Mouse (Mus musculus) limb, embryonic 13.5 days (tissue): ENCODE data around the gene Fmo5. TPM values are rescaled to one million over a fixed set of nuclear protein-coding genes. Genes with fewer than 3 reads are reported as not detected.

Experiments
- ATAC-seq: fragments of 200-750 bp; cut with Nextera tagmentation; 2 replicates; pipeline ENCODE4 v1.8.0; 2017; ENCODE audit warnings: low read depth, moderate number of reproducible peaks, moderate TSS enrichment; ENCODE audit not compliant: low FRiP score
- H3K27ac ChIP-seq: fragments of 300-500 bp; sonication (generic); 2 replicates; pipeline ENCODE4 v1.5.1; 2015; ENCODE audit warnings: inconsistent platforms, mild to moderate bottlenecking, moderate library complexity
- H3K27me3 ChIP-seq: fragments of 300-500 bp; sonication (generic); 2 replicates; pipeline ENCODE4 v1.6.1; 2015; ENCODE audit warnings: mild to moderate bottlenecking, inconsistent platforms
- H3K36me3 ChIP-seq: fragments of 300-500 bp; sonication (generic); 2 replicates; pipeline ENCODE4 v1.6.1; 2015; ENCODE audit warnings: inconsistent platforms, mild to moderate bottlenecking, moderate library complexity
- H3K4me1 ChIP-seq: fragments of 300-500 bp; sonication (generic); 2 replicates; pipeline ENCODE4 v1.6.1; 2015; ENCODE audit warnings: inconsistent platforms
- H3K4me2 ChIP-seq: fragments of 300-500 bp; sonication (generic); replicated peaks from 2 replicates; pipeline ENCODE4 v1.6.1; 2015; ENCODE audit warnings: inconsistent platforms, mild to moderate bottlenecking, moderate library complexity
- H3K4me3 ChIP-seq: fragments of 300-500 bp; sonication (generic); 2 replicates; pipeline ENCODE4 v1.5.1; 2015; ENCODE audit warnings: moderate library complexity, mild to moderate bottlenecking, inconsistent platforms
- H3K9ac ChIP-seq: fragments of 300-500 bp; sonication (generic); 2 replicates; pipeline ENCODE4 v1.6.1; 2015; ENCODE audit warnings: mild to moderate bottlenecking, inconsistent platforms
- H3K9me3 ChIP-seq: fragments of 300-500 bp; sonication (generic); 2 replicates; pipeline ENCODE4 v1.6.1; 2016; ENCODE audit warnings: inconsistent platforms
- WGBS: fragments of 180-500 bp; shearing (Covaris S2); methylation state at CpG from one replicate; pipeline ENCODE4 v1.1.7; 2015; 5-methylcytosine and 5-hydroxymethylcytosine counted together
- polyA plus RNA-seq: library from polyadenylated mRNA; unstranded; fragments of >200 nt; fragmentation: Nextera tagmentation; extraction: Ambion mirVana; gene quantifications from 2 replicates; pipeline ENCODE4 v1.2.1, GENCODE M21; 2015

Fmo5 gene
- polyA plus RNA-seq, 1 experiment from 2014 or later = 2.0 TPM

- Histone ChIP-seq H3K27me3 (no peaks in the 10 kb centered on the region), H3K4me3 (no peak overlapping the region), H3K9me3 (no peaks in the 10 kb centered on the region), H3K4me1 (peaks cover 9% of the 10 kb centered on the region), H3K9ac (no peak overlapping the region), H3K27ac (no peak overlapping the region; the same call in 1 of the 2 replicates), H3K4me2 (no peak overlapping the region), H3K36me3 (no peaks in the 10 kb centered on the region)
- peak; percentile 66 for ATAC-seq
- whole genome bisulfite sequencing = 17% methylated on average over 3 of the region's 3 CpGs
Observed at GRCm38 (mm10) chr3:97634288-97634761, 5.7 kb downstream of the Fmo5 start.

GRCm38 (mm10) chr3:97641396-97641795 is 12.8 kb downstream of the Fmo5 start:
- Histone ChIP-seq H3K27me3 (no peaks in the 10 kb centered on the region), H3K27ac (no peak overlapping the region), H3K4me3 (no peak overlapping the region), H3K4me1 (no peaks in the 10 kb centered on the region), H3K36me3 (no peaks in the 10 kb centered on the region), H3K9ac (no peak overlapping the region), H3K4me2 (no peak overlapping the region), H3K9me3 (no peaks in the 10 kb centered on the region)
- 86% methylated on average over 4 of the region's 4 CpGs for whole genome bisulfite sequencing
- no peak for ATAC-seq

DNA sequence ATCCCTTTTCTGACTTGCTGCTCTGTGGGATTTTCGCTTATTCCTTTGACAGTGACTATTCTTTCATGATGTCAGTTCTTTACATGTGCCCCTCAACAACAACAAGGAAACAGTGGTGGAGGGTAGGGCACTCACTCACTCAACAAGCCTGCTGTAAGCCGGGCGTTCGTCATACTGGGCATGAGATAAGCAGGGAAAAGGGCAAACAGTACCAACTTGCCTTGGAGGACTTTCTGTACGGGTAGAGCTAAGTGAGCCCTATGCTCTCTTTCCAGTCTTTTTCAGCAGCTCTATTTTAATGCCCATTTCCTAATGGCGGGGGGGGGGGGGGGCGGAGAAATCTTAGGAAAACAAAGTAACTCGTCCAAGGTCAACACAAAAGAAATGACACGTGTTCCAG is 13.4 kb downstream of the Fmo5 start:
- Histone ChIP-seq H3K9ac (no peak overlapping the region), H3K4me3 (no peak overlapping the region), H3K9me3 (no peaks in the 10 kb centered on the region), H3K36me3 (no peaks in the 10 kb centered on the region), H3K4me1 (no peaks in the 10 kb centered on the region), H3K4me2 (no peak overlapping the region), H3K27me3 (no peaks in the 10 kb centered on the region), H3K27ac (no peak overlapping the region)
- 88% methylated on average over 9 of the region's 9 CpGs for WGBS
- ATAC-seq = no peak

DNA sequence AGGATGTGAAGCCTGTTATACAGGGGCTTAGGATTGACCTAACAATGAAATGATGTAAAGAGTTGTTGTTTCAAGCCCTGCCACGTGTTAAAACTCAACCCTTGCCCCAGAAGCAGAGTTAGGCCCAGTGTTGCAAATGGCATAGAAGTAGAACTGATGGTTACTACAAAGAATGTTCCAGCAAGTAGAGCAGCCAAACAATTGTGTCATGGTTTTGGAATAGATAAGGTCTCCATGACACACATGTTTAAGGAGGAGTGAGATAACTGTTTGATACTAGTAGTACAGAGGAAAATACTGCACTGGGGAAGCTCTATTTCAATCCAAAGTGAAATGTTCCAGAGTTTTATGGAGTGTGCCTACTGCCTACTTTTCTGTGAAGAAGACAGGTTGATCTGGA is 19.9 kb downstream of the Fmo5 start:
- ATAC-seq = no peak
- Histone ChIP-seq H3K4me1 (no peaks in the 10 kb centered on the region), H3K27ac (no peak overlapping the region), H3K4me3 (no peak overlapping the region), H3K4me2 (no peak overlapping the region), H3K36me3 (no peaks in the 10 kb centered on the region), H3K9ac (no peak overlapping the region), H3K9me3 (no peaks in the 10 kb centered on the region), H3K27me3 (no peaks in the 10 kb centered on the region)
- 45% methylated on average over 1 of the region's 1 CpGs for WGBS

- no peaks in the 10 kb centered on the region for H3K4me1 ChIP-seq
- no peak overlapping the region for H3K4me3 ChIP-seq
- no peak overlapping the region for H3K27ac ChIP-seq
- no peaks in the 10 kb centered on the region for H3K27me3 ChIP-seq
- no peaks in the 10 kb centered on the region for H3K9me3 ChIP-seq
- H3K9ac ChIP-seq = no peak overlapping the region
- WGBS = 78% methylated on average over 3 of the region's 3 CpGs
- ATAC-seq = no peak
- no peak overlapping the region for H3K4me2 ChIP-seq
- no peaks in the 10 kb centered on the region for H3K36me3 ChIP-seq
Observed at GRCm38 (mm10) chr3:97649022-97649421, 20.4 kb downstream of the Fmo5 start.

DNA sequence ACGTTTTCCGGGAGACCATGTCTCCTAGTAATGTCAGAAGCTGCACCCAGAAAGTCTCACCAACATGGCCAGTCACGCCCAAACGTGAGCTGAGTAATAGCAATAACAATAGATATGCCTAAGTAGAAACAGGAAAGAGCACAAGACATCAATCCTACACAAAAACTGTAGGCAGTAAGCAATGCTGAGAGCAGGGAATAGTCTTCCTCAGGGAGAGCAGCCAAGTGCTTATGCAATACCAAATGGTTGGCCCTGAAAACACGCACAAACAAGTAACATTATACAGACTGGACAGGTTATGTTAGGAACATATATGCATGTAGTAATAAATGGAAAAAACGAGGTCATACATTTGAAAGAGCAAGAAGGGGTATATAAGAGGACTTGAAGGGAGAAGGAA is 20.9 kb downstream of the Fmo5 start:
- no peak overlapping the region for H3K9ac ChIP-seq
- WGBS = 77% methylated on average over 6 of the region's 6 CpGs
- no peaks in the 10 kb centered on the region for H3K9me3 ChIP-seq
- no peak overlapping the region for H3K4me2 ChIP-seq
- H3K27ac ChIP-seq = no peak overlapping the region
- no peak for ATAC-seq
- H3K27me3 ChIP-seq = no peaks in the 10 kb centered on the region
- H3K36me3 ChIP-seq = no peaks in the 10 kb centered on the region
- H3K4me3 ChIP-seq = no peak overlapping the region
- H3K4me1 ChIP-seq = no peaks in the 10 kb centered on the region

DNA sequence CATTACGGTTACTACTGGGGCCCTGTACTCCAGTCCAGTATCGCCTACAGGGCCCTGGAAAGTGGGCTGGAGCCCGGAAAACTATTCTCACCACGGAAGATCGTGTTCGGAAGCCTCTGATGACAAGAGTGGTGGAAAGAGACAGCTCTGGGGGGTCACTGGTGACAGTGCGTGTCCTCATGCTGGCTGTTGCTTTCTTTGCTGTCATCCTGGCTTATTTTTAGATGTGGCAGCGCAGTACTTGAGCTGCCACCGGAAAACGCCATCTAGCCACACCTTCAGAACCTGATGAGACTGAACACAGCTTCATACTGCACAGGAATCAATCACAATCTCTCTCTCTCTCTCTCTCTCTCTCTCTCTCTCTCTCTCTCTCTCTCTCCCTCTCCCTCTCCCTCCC is 23.0 kb downstream of the Fmo5 start:
- Histone ChIP-seq H3K27me3 (no peaks in the 10 kb centered on the region), H3K9ac (no peak overlapping the region), H3K4me2 (no peak overlapping the region), H3K4me3 (no peak overlapping the region), H3K9me3 (no peaks in the 10 kb centered on the region), H3K27ac (no peak overlapping the region), H3K36me3 (no peaks in the 10 kb centered on the region), H3K4me1 (no peaks in the 10 kb centered on the region)
- ATAC-seq = no peak
- WGBS = 80% methylated on average over 10 of the region's 10 CpGs

GRCm38 (mm10) chr3:97653781-97654180 is 25.2 kb downstream of the Fmo5 start:
- WGBS = 92% methylated on average over 5 of the region's 5 CpGs
- Histone ChIP-seq H3K36me3 (no peaks in the 10 kb centered on the region), H3K27ac (no peak overlapping the region), H3K27me3 (no peaks in the 10 kb centered on the region), H3K4me3 (no peak overlapping the region), H3K4me1 (peaks cover 4% of the 10 kb centered on the region), H3K4me2 (no peak overlapping the region), H3K9ac (no peak overlapping the region), H3K9me3 (no peaks in the 10 kb centered on the region)
- ATAC-seq = no peak

- no peak for ATAC-seq
- Histone ChIP-seq H3K36me3 (no peaks in the 10 kb centered on the region), H3K4me1 (peaks cover 14% of the 10 kb centered on the region), H3K27ac (no peak overlapping the region), H3K9ac (no peak overlapping the region), H3K27me3 (no peaks in the 10 kb centered on the region), H3K9me3 (no peaks in the 10 kb centered on the region), H3K4me2 (no peak overlapping the region), H3K4me3 (no peak overlapping the region)
- 83% methylated on average over 8 of the region's 8 CpGs for WGBS
Observed at GRCm38 (mm10) chr3:97654901-97655300, 26.3 kb downstream of the Fmo5 start.

DNA sequence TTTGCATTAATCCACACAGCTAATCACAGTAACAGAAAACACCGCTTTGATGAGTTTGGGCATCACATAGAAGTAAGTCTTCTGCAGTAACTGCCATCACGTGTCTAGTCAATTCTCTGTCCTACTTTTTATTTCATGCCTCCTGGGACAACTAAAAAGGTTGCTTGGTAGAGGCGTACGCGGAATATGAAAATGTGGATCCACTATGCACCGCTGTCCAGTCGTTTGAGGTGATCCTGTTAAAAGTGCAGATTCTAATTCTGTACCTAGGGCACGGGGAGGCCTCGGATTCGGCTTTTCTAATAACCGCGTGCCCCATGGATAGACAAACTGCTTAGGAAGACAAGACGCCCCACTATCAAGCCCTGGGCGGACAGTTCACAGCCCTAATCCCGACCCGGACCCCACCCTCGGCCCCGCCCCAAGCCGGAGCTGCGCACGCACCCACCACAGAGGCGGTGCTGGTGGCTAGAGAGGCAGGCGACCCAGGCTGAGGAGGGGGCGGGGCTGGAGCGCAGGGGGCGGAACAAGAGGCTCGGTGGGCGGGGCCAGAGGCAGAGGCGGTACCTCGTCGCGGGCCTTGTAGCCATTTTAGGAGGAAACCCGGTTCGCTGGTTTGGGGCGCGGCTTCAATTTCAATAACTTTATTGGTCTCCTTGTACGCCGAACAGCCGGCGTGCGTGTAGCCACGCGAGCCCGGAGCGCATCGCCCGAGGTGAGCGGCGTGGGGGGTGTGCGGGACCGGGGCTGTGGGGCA is 29.2 kb downstream of the Fmo5 start, which contains the start of gene Prkab2:
Gene Prkab2, plus strand, starts transcription at position 539 of the 757 bp plus-strand sequence.
- Histone ChIP-seq H3K4me2 (peak within 1 kb of the TSS; percentile 84), H3K4me3 (peak within 1 kb of the TSS; percentile 81), H3K27me3 (no peaks in the 10 kb centered on the region), H3K27ac (no peak within 1 kb of the TSS), H3K9me3 (no peaks in the 10 kb centered on the region), H3K36me3 (peaks cover 6% of the 10 kb centered on the region; the same call in 1 of the 2 replicates), H3K4me1 (peaks cover 35% of the 10 kb centered on the region), H3K9ac (peak within 1 kb of the TSS; percentile 76)
- 1% methylated on average over 50 of the region's 51 CpGs for WGBS
- ATAC-seq = peak; percentile 95

DNA sequence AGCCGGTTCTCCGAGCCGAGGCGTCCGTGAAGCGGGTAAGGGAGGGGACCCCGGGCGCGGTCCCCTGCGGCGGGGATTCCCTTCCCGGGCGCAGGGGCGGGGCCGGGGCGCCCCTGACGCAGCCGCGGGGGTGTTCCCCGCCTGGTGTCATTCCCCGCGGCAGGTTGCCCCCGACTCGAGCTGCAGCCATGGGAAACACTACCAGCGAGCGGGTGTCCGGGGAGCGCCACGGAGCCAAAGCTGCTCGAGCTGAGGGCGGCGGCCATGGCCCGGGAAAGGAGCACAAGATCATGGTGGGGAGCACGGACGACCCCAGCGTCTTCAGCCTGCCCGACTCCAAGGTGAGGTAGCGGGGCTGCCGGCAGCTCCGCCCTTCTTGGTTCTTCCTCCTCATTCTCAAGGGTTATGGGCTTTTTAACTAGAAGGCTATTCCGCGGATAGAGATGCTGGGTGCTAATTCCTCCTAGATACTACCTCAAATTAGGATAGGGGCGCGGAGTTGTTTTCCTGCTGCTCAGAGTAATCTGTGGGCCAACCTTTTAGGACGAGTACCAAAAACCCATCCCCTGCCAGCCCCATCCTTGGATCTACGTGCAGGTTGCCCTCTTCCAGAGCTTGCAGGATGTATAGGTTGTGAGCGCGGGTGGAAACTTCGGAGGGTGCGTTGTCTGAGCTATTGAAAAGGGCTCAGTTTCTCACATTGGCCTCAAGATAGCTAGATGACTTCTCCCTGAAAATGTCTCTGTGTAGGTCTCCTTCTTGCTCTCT is 30.0 kb downstream of the Fmo5 start:
- Histone ChIP-seq H3K27me3 (no peaks in the 10 kb centered on the region), H3K9me3 (no peaks in the 10 kb centered on the region), H3K9ac (peak overlapping the region; percentile 76), H3K27ac (no peak overlapping the region), H3K4me2 (peak overlapping the region; percentile 84), H3K36me3 (peaks cover 7% of the 10 kb centered on the region; the same call in 1 of the 2 replicates), H3K4me1 (peaks cover 35% of the 10 kb centered on the region), H3K4me3 (peak overlapping the region; percentile 81)
- ATAC-seq = peak; percentile 78; the same call in 1 of the 2 replicates
- 1% methylated on average over 46 of the region's 50 CpGs for WGBS

GRCm38 (mm10) chr3:97659746-97660145 is 31.1 kb downstream of the Fmo5 start:
- WGBS = 92% methylated on average over 7 of the region's 7 CpGs
- H3K27ac ChIP-seq = no peak overlapping the region
- peaks cover 35% of the 10 kb centered on the region for H3K4me1 ChIP-seq
- ATAC-seq = no peak
- peaks cover 14% of the 10 kb centered on the region for H3K36me3 ChIP-seq
- 0 out of 2 replicates have a peak overlapping the region, but pooled peaks have one; percentile 4 for H3K9ac ChIP-seq
- H3K27me3 ChIP-seq = no peaks in the 10 kb centered on the region
- H3K4me2 ChIP-seq = peak overlapping the region; percentile 84
- H3K4me3 ChIP-seq = peak overlapping the region; percentile 81
- H3K9me3 ChIP-seq = no peaks in the 10 kb centered on the region
